Mouse (Mus musculus) kidney, adult 2 months (tissue): ENCODE results near the gene Olfr1249.
"Not testable (repeated sequence)": the region's sequence is repeated elsewhere in the genome, so short reads cannot be mapped to it uniquely, and the experiment has no call there.

Experiments
- CTCF ChIP-seq: fragments of 200-500 bp; conservative IDR thresholded peaks from 2 replicates; pipeline ENCODE4 v1.5.1; 2011; ENCODE audit warnings: low read depth, mild to moderate bottlenecking, control low read depth, low read length, moderate library complexity, mixed read lengths; ENCODE audit not compliant: insufficient read depth, insufficient read length
- POLR2A ChIP-seq: fragments of 200-500 bp; IDR thresholded peaks from one replicate; pipeline ENCODE4 v1.6.1; 2011; ENCODE audit warnings: low read depth, low read length, control low read depth

DNA sequence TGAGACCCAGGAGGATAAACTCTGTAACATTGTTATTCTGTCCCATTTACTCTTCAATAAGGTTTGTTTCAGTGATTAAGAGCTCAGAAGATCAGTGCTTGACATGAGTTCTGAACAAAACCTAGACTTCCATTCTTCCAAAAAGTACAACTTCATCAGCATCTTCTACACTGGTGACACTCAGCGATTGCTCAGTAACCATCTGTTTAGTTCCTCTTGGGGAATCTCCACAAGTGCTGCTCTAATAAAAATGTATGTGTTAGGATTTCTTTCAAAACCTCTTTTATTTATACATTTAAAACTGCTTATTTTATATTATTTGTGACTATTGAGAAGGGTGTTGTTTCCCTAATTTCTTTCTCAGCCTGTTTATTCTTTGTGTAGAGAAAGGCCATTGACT is 16.6 kb downstream of the Olfr1249 start, which contains the start of gene Olfr1248:
- not testable (repeated sequence) for TF ChIP-seq CTCF, POLR2A
